Mouse (Mus musculus): ENCODE results near the gene Fabp1. TPM values are rescaled to one million over a fixed set of nuclear protein-coding genes. Genes with fewer than 3 reads are reported as not detected.

The Fabp1 gene
- polyA plus RNA-seq, 1 experiment = 6.8 TPM

DNA sequence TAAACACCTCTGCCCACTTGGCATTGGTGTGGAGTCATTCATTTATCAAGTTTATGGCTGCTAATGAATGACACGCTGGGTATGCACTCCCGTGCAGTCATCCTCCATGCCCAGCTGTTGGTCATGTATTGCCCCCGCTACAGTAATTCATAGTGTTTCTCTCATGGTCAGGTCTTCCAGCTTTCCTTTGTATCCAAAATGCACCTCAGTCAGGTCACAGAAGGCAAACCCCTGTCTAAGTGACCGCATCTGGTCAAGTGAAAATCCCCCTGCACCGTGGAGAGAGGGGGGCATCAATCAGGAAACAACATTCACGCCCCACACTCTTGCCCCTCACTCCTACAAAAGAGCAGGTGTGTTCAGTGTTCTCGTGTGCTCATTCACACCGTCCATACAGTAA is 4.5 kb downstream of the Fabp1 start:
- WGBS = 79% methylated on average over 8 of the region's 8 CpGs
- DNase-seq (ENCODE audit: low read depth, low spot score) = no peak

- DNase-seq (ENCODE audit: low read depth, low spot score) = no peak
- WGBS = 78% methylated on average over 2 of the region's 2 CpGs
Observed at GRCm38 (mm10) chr6:71208691-71209090, 9.1 kb downstream of the Fabp1 start.

GRCm38 (mm10) chr6:71211917-71212316 is 12.3 kb downstream of the Fabp1 start:
- no peak for DNase-seq (ENCODE audit: low read depth, low spot score)
- WGBS = 62% methylated on average over 7 of the region's 7 CpGs

GRCm38 (mm10) chr6:71212471-71212870 is 12.8 kb downstream of the Fabp1 start:
- WGBS = 97% methylated on average over 3 of the region's 3 CpGs

GRCm38 (mm10) chr6:71221501-71221900 is 21.9 kb downstream of the Fabp1 start:
- DNase-seq (ENCODE audit: low read depth, low spot score) = no peak
- WGBS = 75% methylated on average over 4 of the region's 4 CpGs

More at GRCm38 (mm10) chr6:71212471-71212870, 12.8 kb downstream of the Fabp1 start:
- no peak for DNase-seq (ENCODE audit: low read depth, low spot score)

GRCm38 (mm10) chr6:71224184-71224943 is 24.7 kb downstream of the Fabp1 start:
- DNase-seq (ENCODE audit: low read depth, low spot score) = no peak
- whole genome bisulfite sequencing = 57% methylated on average over 3 of the region's 3 CpGs

GRCm38 (mm10) chr6:71226544-71226943 is 26.9 kb downstream of the Fabp1 start:
- DNase-seq (ENCODE audit: low read depth, low spot score) = no peak
- WGBS = 67% methylated on average over 6 of the region's 6 CpGs

DNA sequence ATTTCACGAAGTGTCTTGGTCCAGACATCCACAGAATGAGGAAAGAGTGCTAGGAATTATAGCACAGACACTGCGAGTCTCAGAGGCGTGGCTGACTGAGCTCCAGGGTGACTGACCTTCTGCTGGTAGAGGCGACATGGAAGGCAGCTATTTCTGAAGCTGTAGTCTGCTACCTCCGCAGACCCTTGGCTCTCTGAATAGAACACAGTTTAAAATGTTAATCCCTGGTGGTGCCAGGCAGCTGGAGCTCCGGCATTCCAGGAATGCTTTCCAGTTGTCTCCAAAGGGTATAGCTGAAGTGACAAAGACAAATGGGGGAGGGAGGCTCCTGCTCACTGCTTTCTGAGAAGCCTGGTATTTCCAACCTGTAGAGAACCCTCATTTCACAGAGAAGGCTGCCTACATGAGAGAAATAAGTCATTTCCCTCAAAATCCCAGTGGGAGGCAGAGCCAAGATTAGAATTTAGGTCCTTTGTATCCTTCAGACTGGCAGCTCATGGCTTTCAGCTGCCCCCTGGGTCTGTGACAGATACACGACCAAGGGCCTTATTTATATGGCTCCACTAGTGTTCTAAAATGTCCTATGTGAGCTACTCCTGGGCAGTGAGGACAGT is 27.6 kb downstream of the Fabp1 start:
- DNase-seq (ENCODE audit: low read depth, low spot score) = no peak
- whole genome bisulfite sequencing = 30% methylated on average over 7 of the region's 7 CpGs

DNA sequence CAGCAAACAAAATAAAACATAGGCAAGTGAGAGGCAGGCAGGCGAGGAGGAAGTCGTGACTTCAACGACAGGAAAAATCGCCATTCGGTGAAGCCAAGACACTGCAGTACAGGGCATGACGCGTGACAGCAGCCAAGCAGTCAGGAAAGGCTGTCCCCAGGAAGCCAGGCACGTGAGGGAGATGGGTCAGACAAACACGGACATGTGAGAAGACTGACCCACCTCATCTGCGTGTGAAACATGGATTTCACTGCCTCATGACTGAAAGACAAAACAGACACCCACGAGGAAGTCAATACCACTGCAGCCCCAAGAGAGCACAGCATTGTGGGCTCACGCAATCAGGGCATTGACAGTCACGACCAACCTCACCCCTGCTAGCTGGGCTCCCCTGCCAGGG is 35.5 kb downstream of the Fabp1 start:
- WGBS = 69% methylated on average over 13 of the region's 13 CpGs
- DNase-seq (ENCODE audit: low read depth, low spot score) = no peak

GRCm38 (mm10) chr6:71235944-71236343 is 36.3 kb downstream of the Fabp1 start:
- no peak for DNase-seq (ENCODE audit: low read depth, low spot score)
- 87% methylated on average over 3 of the region's 3 CpGs for WGBS

DNA sequence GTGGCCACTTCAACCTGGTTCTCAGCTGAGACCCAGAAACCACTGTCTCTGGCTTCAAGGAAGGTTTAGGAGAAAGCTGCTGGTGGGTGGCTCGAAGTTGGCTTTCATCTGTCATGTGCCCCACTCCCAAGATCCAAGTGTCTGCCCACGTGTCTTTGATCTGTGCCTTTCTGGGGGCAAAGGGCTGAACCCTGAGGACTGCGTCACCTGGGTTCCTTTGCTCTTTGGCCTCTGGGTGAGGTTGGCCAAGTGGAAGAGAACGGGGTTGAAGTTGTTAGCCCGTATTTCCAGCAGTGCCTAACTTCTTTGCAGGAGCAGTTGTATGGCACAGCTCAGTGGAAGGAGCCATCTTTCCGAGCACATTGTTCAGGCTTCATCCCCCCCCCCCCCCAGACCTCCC is 36.9 kb downstream of the Fabp1 start:
- DNase-seq (ENCODE audit: low read depth, low spot score) = no peak
- WGBS = 34% methylated on average over 6 of the region's 6 CpGs

- peak; percentile 21 for DNase-seq (ENCODE audit: low read depth, low spot score)
- WGBS = 36% methylated on average over 6 of the region's 6 CpGs
Observed at GRCm38 (mm10) chr6:71237031-71237431, 37.4 kb downstream of the Fabp1 start.

DNA sequence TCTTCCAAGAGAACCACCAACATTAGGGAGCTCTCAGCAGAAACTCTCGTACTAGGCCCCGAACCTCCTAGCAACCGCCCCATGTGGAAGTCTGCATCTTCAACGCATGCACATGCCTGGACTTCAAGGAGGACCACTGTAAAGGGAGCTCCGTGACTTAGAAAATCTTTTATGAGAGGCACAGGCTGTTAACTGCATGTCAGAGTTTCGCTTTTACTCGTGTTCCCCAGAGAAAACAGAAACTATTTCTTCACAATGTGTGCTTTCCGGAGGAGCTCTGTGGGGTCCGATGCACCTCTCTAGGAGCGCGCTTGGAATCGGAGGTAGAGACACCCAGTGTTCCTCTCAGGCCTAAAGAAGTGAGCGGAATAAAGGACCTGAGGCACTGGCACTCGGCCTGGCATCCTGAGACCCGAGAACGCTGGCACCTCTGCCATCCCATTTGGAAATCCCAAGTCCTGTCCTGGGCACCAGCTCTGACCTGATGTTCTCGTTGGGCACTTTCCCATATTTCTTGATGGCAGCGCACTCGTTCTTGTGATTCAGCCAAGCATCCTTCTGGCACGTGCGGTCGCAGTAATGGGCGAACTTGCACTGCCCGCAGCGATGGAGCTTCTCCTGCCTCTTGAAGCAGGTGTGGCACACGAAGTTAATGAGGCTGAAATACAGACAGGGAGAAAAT is 39.6 kb downstream of the Fabp1 start:
- no peak for DNase-seq (ENCODE audit: low read depth, low spot score)
- 91% methylated on average over 26 of the region's 26 CpGs for WGBS

DNA sequence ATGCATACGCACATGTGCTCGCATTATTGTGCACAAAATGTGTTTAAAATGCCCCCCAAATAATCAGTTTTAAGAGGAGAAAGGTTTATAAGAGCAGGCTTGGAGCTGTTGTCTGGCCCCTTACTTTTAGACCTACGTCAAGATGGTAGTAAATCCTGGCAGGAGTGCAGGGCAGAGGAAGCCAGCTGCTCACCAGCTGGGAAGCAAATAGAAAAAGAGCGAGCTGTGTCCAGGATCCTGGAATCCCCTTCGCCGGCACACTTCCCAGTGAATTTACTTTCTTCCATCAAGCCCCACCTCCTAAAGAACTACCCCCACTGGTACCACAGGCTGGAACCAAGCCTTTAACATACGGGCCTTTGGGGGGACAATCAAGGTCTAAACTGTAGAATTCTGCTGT is 41.2 kb downstream of the Fabp1 start:
- DNase-seq (ENCODE audit: low read depth, low spot score) = no peak
- 79% methylated on average over 7 of the region's 7 CpGs for WGBS

- DNase-seq (ENCODE audit: low read depth, low spot score) = no peak
Observed at GRCm38 (mm10) chr6:71242811-71243210, 43.2 kb downstream of the Fabp1 start.

DNA sequence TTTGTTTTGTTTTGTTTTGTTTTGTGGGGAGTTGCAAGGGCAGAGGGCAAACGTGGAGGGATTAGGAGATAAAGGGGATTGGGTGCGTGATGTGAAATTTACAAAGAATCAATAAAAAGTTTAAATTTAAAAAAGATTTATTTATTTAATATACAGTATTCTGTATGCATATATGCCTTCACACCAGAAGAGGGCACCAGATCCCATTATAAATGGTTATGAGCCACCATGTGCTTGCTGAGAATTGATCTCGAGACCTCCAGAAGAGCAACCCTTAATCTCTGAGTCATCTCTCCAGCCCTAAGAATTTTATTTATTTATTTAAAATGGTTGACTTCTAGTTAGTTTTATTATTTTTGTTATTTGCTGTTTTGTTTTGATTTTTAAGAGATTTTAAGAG is 43.6 kb downstream of the Fabp1 start:
- DNase-seq (ENCODE audit: low read depth, low spot score) = no peak
- 86% methylated on average over 3 of the region's 3 CpGs for WGBS

More at GRCm38 (mm10) chr6:71242811-71243210, 43.2 kb downstream of the Fabp1 start:
- WGBS = 72% methylated on average over 1 of the region's 1 CpGs

GRCm38 (mm10) chr6:71248420-71248819 is 48.8 kb downstream of the Fabp1 start:
- WGBS = 85% methylated on average over 1 of the region's 1 CpGs
- DNase-seq (ENCODE audit: low read depth, low spot score) = no peak

DNA sequence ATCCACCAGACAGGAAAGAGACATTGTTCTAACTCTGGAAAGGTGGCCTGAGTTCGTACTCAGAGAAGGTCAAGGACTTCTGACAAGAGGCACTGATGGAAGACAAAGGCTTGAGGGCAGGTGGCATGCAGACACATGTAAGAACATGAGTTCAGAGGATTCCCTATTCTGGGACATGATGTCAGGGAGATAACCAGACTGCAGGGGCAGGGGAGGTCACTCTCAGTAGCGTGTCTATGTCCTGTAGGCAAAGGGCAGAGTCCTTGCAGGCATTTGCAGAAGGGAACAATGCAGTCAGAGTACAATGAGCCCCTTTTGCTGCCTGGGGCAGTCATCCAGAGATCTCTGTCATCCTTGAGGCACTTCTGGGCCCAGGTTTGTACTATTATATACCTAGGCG is 50.0 kb downstream of the Fabp1 start:
- no peak for DNase-seq (ENCODE audit: low read depth, low spot score)
- 80% methylated on average over 3 of the region's 3 CpGs for WGBS

DNA sequence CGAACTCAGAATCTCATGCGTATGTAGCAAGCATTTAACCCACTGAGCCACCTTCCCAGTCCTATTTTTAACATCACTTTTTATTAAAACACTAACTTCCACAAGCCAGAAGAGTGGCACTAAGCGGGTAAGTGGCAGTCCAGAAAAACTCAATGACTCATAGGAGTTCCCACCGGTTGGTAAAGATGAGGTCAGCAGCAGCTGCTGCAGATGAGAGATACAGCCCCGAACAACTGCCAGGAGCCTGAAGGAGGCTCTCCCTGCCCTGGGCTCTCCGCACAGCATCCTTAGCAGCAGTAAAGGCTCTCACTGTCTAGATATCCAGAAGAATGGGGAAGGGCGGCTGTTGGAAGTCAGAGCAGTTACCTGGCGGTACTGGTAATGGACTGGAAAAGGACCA is 51.3 kb downstream of the Fabp1 start:
- WGBS = 76% methylated on average over 8 of the region's 8 CpGs
- DNase-seq (ENCODE audit: low read depth, low spot score) = no peak

- 74% methylated on average over 6 of the region's 6 CpGs for WGBS
- no peak for DNase-seq (ENCODE audit: low read depth, low spot score)
Observed at GRCm38 (mm10) chr6:71254456-71254855, 54.8 kb downstream of the Fabp1 start.

All from large intestine, adult 2 months (tissue).